Mouse (Mus musculus) neutrophil, adult 5-6 weeks (primary cell): ENCODE measurements around the gene Gm20605. TPM values are rescaled to one million over a fixed set of nuclear protein-coding genes. Genes with fewer than 3 reads are reported as not detected.
"Not testable (repeated sequence)": the region's sequence is repeated elsewhere in the genome, so short reads cannot be mapped to it uniquely, and the experiment has no call there.

Experiments used
- ATAC-seq: fragments of 151-379, 151-347 bp; 2 replicates; pipeline ENCODE4 v1.8.0; 2017; ENCODE audit warnings: mild to moderate bottlenecking, moderate TSS enrichment; ENCODE audit not compliant: insufficient number of reproducible peaks, poor library complexity, low FRiP score, severe bottlenecking; ENCODE audit errors: extremely low read depth
- total RNA-seq: library from RNA; stranded (forward); fragments of 200-1000 nt; gene quantifications from 2 replicates; pipeline ENCODE4 v1.2.3, GENCODE M21; 2017

The Gm20605 gene
- total RNA-seq, 1 experiment from 2014 or later = 44.6 TPM

DNA sequence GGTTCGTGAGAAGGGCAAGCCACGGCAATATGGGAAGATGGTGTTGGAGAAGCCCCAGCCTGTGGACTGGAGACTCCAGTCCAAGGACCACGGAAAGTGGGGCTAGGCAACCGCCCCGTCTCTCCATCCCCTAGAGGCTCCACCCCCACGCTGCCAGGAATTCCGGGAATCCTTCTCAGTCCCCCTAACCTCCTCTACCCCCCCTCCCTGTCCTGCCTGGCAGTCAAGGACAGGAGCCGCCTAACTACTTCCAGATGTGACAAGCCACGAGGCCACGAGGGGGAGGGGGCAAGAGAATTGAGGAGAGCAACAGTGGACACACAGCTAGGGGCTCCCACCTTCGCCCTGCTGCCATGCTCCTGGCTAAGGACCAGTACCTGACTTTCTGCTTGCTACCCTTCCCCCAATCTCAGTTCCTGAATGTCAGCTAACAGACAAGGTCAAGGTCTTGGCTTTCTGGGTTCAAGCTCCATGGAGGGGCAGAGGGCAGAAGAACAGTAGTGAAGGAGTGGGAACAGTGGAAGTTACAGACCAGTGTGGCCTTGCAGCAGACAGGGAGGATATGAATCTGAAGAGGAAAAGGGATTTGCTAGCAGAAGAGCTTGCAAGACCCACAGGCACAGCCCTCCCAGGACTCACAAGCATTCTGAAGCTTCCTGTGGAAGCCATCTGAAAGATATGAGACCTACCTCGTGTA is 18.3 kb upstream of the Gm20605 start:
- ATAC-seq = no peak

DNA sequence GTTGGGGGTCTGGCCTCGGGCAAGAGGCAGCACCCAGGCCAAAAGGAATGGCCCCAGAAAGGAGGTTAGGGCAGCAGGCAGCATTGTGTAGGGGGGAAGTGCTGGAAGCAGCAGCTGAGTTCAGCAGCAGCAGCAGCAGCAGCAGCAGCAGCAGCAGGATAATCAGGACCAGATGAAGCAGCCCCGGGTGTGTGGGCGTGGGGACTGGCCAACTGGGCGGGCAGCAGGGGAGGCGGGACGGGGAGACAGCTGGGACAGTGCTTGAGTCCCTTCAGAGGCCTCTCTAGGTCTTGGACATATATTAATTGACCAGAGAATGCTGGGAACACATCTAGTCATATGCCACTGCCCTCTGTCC is 17.8 kb upstream of the Gm20605 start:
- no peak for ATAC-seq

- no peak for ATAC-seq
These were observed 15.9 kb upstream of the Gm20605 start for GRCm38 (mm10) chr5:137613076-137613475.

GRCm38 (mm10) chr5:137613550-137613949 is 15.4 kb upstream of the Gm20605 start, which contains the start of gene Pcolce:
Gene Pcolce, minus strand, starts transcription at chr5:137613784.
- no peak for ATAC-seq

DNA sequence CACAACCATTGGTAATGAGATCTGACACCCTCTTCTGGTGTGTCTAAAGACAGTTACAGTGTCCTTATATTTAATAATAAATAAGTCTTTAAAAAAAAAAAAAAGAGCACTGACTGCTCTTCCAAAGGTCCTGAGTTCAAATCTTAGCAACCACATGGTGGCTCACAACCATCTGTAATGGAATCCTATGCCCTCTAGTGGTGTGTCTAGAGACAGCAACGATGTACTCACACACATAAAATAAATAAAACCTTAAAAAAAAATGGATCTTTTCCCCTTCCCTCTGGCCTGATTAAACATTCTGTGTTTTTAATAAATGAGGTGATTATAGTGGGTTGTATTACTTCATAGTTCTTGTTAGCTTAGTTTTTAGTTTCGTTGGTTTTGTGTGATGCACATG is 14.1 kb upstream of the Gm20605 start:
- not testable (repeated sequence) for ATAC-seq

DNA sequence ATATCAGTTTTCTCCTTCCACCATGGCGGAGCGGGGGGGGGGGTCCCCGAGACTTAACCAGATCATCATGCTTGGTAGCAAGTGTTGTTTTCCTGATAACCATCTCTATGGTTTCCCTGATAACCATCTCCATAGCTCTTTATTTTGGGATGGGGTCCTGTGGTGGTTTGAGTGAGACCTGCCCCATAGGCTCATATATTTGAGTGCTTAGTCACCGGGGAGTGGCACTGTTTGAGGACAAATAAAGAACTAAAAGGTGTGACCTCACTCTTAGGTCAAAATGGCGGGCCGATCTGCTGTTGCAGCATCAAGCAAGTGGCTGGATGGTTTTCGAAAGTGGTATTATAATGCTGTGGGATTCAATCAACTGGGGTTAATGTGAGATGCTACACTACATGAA is 13.6 kb upstream of the Gm20605 start:
- no peak for ATAC-seq

GRCm38 (mm10) chr5:137623937-137624530 is 4.9 kb upstream of the Gm20605 start:
- no peak for ATAC-seq

GRCm38 (mm10) chr5:137627991-137628390 is 984 bp upstream of the Gm20605 start:
- ATAC-seq = no peak

DNA sequence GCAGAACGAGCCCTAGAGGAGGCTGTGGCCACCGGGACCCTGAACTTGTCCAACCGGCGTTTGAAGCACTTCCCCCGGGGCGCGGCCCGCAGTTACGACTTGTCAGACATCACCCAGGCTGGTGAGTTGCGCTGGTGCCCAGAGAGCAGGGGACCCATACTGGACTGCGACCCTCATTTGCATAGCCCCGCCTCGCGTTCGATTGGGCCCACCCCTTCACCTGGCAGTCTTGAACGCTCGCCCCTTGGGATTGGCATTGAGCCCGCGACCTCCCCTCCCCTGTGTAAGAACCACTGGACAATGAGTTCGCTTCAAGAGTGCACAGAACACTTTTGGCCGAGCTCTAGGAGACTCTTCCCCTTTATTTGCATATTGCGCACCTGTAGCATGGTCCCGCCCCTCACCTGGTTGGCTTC is 339 bp downstream of the Gm20605 start:
- no peak for ATAC-seq

DNA sequence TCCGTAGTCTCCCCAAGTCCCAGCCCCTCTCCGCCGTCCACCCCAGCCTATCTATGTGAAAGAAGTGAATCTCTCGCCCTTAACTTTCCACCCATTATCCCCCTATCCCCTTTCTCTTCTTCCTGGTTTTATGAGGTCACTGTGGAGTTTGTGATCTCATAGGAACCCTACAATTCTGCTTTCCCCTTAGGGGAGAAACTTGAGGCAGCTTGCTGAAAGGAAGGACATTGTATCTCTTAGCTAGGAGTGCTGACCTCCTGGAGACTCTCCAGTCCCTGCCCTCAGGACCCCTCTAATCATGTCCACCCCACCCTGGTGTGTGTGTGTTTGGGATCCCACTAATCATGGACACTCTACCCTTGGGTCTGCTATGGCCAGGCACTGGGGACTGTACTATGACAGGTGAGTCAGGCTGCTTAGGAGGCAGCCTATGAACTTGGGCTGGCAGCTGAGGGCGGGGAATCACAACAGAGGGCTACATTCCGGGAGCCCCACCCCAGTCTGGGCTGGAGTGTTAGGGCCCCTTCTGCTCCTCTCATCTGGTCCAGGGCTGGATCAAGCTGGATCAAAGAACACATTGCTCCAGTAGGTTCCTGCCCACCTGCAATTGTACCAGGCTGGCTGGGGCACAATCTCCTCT is 1.1 kb downstream of the Gm20605 start:
- no peak for ATAC-seq

DNA sequence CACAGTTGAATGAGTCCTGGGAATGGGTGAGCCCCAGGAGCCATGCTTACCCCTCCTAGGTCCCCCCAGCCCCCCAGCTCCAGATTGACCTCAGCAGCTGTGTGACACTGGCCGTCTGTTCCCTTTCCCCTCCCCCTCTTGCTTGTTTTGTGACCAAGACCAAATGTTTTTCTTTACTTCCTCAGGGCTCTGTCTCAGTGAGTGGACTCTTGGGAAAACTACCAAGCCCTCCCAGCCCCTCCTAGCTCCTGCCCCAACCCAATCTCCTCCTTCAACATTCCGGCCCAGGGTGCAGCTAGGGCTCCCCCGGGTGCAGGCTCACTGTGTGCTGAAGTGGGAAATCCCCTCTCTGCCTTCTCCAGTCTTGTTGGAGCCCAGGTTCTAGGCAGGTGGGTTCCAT is 1.6 kb downstream of the Gm20605 start:
- ATAC-seq = no peak

DNA sequence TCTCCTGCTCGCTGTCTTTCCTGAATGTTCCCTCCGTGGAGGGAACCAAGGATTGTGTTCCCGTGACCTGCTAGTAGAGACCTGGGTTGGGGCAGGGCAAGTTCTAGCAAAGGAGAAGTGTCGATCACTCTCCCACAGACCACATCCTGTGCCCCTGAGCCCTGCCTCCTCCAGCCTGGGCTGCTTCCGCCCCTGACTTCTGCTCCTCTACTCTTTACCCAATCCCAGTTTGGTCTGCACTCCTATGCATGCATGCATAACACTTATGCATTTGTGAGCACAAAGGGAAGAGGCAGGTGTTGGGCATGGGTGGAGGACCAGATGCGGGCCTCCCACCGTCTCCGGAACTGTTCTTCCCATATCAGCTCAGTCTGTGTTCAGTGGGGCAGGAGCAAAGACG is 2.2 kb downstream of the Gm20605 start:
- peak; percentile 47 for ATAC-seq

GRCm38 (mm10) chr5:137631591-137631990 is 2.6 kb downstream of the Gm20605 start:
- no peak for ATAC-seq

DNA sequence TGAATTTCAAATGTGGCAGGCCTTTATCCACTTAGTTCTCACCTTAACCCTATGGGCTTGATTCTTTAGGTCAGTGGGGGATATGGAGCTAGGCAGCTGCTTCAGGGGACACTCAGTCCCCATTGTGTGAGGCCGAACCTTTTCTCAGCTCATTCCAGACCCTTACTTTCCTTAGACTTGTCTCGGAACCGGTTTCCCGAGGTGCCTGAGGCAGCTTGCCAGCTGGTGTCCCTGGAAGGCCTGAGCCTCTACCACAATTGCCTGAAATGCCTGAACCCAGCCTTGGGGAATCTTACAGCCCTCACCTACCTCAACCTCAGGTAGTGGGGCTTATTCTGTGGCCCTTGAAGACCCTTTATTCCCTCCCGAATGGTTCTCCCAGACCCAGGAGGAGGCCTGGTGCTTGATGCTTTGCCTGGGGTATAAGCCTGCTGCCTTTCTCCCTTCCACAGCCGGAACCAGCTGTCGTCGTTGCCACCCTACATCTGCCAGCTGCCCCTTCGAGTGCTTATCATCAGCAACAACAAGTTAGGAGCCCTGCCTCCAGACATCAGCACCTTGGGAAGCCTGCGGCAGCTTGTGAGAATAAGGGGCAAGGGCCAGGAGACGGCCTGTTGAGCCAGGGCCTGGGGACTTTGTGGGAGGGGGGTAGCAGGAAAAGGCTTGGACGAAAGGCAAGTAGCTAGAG is 4.6 kb downstream of the Gm20605 start:
- no peak for ATAC-seq

- no peak for ATAC-seq
These were observed 10.5 kb downstream of the Gm20605 start for GRCm38 (mm10) chr5:137639472-137639871.

DNA sequence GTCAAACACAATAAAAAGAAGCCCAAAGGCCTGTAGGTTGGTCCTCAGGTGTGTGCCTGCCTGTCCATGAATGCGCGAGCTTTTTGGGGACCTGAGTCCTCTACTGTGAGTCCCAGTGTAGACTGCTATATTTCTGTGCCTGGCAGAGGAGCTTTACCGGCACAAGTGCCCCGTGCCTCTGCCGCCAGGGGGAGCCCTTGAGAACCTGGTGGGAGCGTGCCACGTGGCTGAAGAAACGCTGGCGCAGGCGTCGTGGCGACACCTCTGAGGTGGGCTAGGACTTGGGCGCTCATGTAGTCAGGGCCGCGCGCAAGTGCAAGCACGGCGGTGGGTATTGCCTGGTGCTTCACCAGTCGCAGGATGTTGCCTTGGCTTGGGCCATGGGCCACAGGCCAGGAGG is 12.1 kb downstream of the Gm20605 start, which contains the start of gene Sap25:
Gene Sap25 (plus strand): TSS at position 281 of the 400 bp plus-strand sequence.
- no peak for ATAC-seq

DNA sequence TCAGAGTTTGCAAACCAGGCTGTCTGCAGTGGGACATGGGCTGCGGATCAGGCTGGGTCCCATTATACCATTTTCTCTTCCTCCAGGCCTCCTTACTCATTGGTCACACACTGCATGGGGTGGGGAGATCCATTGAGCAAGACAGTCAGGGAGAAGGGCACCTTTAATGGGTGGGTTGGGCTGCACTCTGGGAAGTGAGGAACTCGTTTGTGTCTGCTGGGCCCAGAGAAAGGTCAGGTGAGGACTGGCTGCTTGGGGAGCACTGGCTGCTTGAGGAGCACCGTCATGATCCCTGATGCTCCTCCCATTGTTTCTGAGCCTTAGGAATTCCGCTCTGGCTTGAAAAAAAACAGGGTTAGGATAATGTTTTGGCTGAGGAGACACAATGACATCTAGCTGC is 13.9 kb downstream of the Gm20605 start:
- ATAC-seq = no peak

DNA sequence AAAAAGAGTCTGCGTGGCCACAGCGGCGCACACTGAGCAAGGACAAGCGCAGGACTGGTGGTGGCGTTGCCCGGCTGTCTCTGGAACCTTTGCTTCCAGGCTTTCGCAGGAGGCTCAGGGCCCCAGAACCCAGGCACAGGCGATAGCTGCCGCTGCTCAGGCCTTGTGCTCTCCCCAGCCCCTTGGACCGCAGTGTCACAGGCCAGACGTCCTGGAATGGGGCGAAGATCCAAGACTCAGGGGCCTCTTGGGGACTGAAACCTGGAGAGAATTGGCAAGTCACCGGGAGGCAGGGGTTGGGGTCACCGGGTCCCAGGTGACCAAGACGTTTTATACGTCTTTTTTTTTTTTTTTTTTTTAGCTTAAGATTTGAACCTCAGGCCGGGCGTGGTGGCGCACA is 15.5 kb downstream of the Gm20605 start:
- no peak for ATAC-seq

DNA sequence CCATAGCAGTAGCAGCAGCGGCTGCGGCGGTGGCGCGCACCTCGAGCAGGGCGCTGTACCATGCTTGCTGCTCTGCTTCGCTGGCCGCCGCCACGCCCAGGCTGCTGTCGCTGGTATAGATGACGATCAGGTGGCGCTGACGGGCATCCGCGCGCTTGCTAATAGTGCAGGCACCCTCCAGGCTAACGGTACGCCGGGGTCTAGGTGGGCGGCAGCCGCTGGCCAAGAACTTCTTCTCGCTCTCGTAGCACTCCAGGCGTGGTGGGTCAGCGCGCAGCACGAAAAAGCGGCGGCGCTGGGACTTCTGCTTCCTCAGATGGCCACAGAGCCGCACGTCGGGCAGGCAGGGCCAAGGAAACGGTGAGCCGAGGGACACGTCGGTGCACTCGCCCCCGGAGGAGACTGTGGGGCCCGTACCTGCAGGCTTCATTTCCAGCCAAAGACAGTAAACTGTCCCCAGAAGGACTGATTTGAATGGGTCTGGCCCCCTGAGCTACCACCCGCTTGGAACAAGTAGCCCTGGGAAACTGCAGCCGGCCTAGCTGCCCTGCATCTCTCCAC is 16.2 kb downstream of the Gm20605 start:
- peak; percentile 39; the same call in 1 of the 2 replicates for ATAC-seq
